Mouse (Mus musculus) midbrain, postnatal 0 days (tissue): ENCODE measurements at regions not wholly inside any gene's neighbourhood (a gene's known extent, or its start where the extent isn't known, plus 50 kb on each side); places are given as distances from the start of the nearest gene placed in this dataset.

Source experiments
- ATAC-seq: fragments of 200-750 bp; cut with Nextera tagmentation; 2 replicates; pipeline ENCODE4 v1.8.0; 2017; ENCODE audit warnings: moderate number of reproducible peaks, mild to moderate bottlenecking, moderate TSS enrichment, moderate library complexity; ENCODE audit not compliant: low FRiP score
- DNase-seq: peaks from one replicate; pipeline ENCODE4 v3.0.0-alpha.2; 2015; ENCODE audit warnings: low spot score
- H3K27ac ChIP-seq: fragments of 300-500 bp; sonication (generic); 2 replicates; pipeline ENCODE4 v1.5.1; 2014; ENCODE audit warnings: low read depth, mild to moderate bottlenecking, low read length, mixed read lengths
- H3K27me3 ChIP-seq: fragments of 300-500 bp; sonication (generic); 2 replicates; pipeline ENCODE4 v1.6.1; 2014; ENCODE audit warnings: low read length, control low read depth, mixed read lengths; ENCODE audit not compliant: insufficient read depth
- H3K36me3 ChIP-seq: fragments of 300-500 bp; sonication (generic); 2 replicates; pipeline ENCODE4 v1.6.1; 2014; ENCODE audit warnings: low read length, control low read depth, mixed read lengths; ENCODE audit not compliant: insufficient read depth
- H3K4me1 ChIP-seq: fragments of 300-500 bp; sonication (generic); 2 replicates; pipeline ENCODE4 v1.6.1; 2014; ENCODE audit warnings: mild to moderate bottlenecking, control low read depth, antibody characterized with exemption, low read length, mixed read lengths; ENCODE audit not compliant: insufficient read depth
- H3K4me2 ChIP-seq: fragments of 300-500 bp; sonication (generic); 2 replicates; pipeline ENCODE4 v1.6.1; 2014; ENCODE audit warnings: low read depth, mild to moderate bottlenecking, low read length, mixed read lengths; ENCODE audit not compliant: poor library complexity, severe bottlenecking
- H3K4me3 ChIP-seq: fragments of 300-500 bp; sonication (generic); 2 replicates; pipeline ENCODE4 v1.5.1; 2014; ENCODE audit warnings: low read depth, mild to moderate bottlenecking, low read length, moderate library complexity
- H3K9ac ChIP-seq: fragments of 300-500 bp; sonication (generic); replicated peaks from 2 replicates; pipeline ENCODE4 v1.6.1; 2014; ENCODE audit warnings: mild to moderate bottlenecking, low read length, moderate library complexity, mixed read lengths; ENCODE audit not compliant: poor library complexity, severe bottlenecking
- H3K9me3 ChIP-seq: fragments of 300-500 bp; sonication (generic); 2 replicates; pipeline ENCODE4 v1.6.1; 2016; ENCODE audit warnings: low read length, control low read depth
- CTCF ChIP-seq: IDR thresholded peaks from 2 replicates; pipeline ENCODE4 v1.5.1; 2016; ENCODE audit warnings: antibody characterized with exemption, mild to moderate bottlenecking
- WGBS: fragments of 180-500 bp; shearing (Covaris S2); extraction: QIAGEN DNeasy Blood & Tissue Kit; methylation state at CpG from one replicate; pipeline ENCODE4 v1.1.7; 2014; 5-methylcytosine and 5-hydroxymethylcytosine counted together

DNA sequence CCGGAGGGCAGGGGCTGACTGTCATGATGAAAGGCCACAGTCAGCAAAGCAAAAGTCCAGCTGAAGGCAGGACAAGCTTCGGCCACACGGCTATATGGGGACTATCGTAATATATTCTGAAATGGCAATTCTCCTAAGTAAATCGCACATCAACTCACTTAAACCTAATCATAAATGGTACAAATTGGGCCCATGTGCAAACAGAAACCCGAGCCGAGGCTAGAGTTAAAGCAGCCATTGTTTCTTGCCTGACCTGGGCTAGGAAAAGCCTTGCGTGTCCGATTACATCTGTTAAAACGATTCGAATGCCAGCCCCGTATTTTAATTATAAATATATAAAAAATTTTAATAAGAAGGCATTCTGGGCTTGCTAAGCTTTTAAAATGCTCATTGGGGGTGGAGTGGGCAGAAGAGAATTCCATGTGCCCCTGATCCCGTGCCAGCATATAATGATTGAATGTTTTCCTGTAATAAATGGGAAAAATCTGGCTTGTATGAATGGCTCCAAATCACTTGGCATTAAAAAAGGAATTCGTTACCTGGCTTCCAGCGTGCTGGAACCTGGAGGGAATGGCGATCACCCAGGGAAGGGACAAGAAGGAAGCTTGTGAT, 552.7 kb upstream of the Mgmt start:
- H3K27me3 ChIP-seq: no peaks in the 10 kb centered on the region
- no peaks in the 10 kb centered on the region for H3K9me3 ChIP-seq
- no peak for ATAC-seq
- H3K9ac ChIP-seq: no peak overlapping the region
- no peak overlapping the region for H3K4me3 ChIP-seq
- H3K36me3 ChIP-seq: no peaks in the 10 kb centered on the region
- TF ChIP-seq CTCF: no peak
- H3K4me1 ChIP-seq: peaks cover 10% of the 10 kb centered on the region
- WGBS: 64% methylated on average over 16 of the region's 16 CpGs
- no peak for DNase-seq
- no peak overlapping the region for H3K4me2 ChIP-seq
- H3K27ac ChIP-seq: no peak overlapping the region

GRCm38 (mm10) chr7:136342211-136342799, 552.1 kb upstream of the Mgmt start:
- 0 out of 2 replicates have a peak overlapping the region, but pooled peaks have one; percentile 34 for H3K27ac ChIP-seq
- ATAC-seq: no peak

GRCm38 (mm10) chr7:136342822-136343221, 551.6 kb upstream of the Mgmt start:
- Histone ChIP-seq H3K4me3 (no peak overlapping the region), H3K4me2 (no peak overlapping the region), H3K27ac (peak overlapping the region; percentile 34; the same call in 1 of the 2 replicates), H3K27me3 (no peaks in the 10 kb centered on the region), H3K36me3 (no peaks in the 10 kb centered on the region), H3K4me1 (peaks cover 10% of the 10 kb centered on the region), H3K9ac (no peak overlapping the region), H3K9me3 (no peaks in the 10 kb centered on the region)
- no peak for TF ChIP-seq CTCF
- ATAC-seq: no peak
- DNase-seq: peak; percentile 61
- WGBS: 17% methylated on average over 8 of the region's 8 CpGs

More at GRCm38 (mm10) chr7:136342211-136342799, 552.1 kb upstream of the Mgmt start:
- Histone ChIP-seq H3K4me3 (no peak overlapping the region), H3K4me2 (no peak overlapping the region), H3K9me3 (no peaks in the 10 kb centered on the region), H3K4me1 (peaks cover 10% of the 10 kb centered on the region), H3K9ac (no peak overlapping the region), H3K36me3 (no peaks in the 10 kb centered on the region), H3K27me3 (no peaks in the 10 kb centered on the region)
- WGBS: 35% methylated on average over 10 of the region's 10 CpGs
- TF ChIP-seq CTCF: no peak
- peak; percentile 28 for DNase-seq

- Histone ChIP-seq H3K4me2 (no peak overlapping the region), H3K4me3 (no peak overlapping the region), H3K4me1 (peaks cover 10% of the 10 kb centered on the region), H3K36me3 (no peaks in the 10 kb centered on the region), H3K9me3 (no peaks in the 10 kb centered on the region), H3K27me3 (no peaks in the 10 kb centered on the region), H3K9ac (no peak overlapping the region), H3K27ac (no peak overlapping the region)
- WGBS: 75% methylated on average over 4 of the region's 4 CpGs
- DNase-seq: no peak
- no peak for TF ChIP-seq CTCF
- no peak for ATAC-seq
Measured at GRCm38 (mm10) chr7:136343494-136343893, 550.9 kb upstream of the Mgmt start.

- TF ChIP-seq CTCF: no peak
- Histone ChIP-seq H3K4me1 (peaks cover 10% of the 10 kb centered on the region), H3K9ac (no peak overlapping the region), H3K27ac (no peak overlapping the region), H3K9me3 (no peaks in the 10 kb centered on the region), H3K27me3 (no peaks in the 10 kb centered on the region), H3K4me2 (no peak overlapping the region), H3K4me3 (no peak overlapping the region), H3K36me3 (no peaks in the 10 kb centered on the region)
- 93% methylated on average over 3 of the region's 3 CpGs for WGBS
- no peak for DNase-seq
- no peak for ATAC-seq
Measured at GRCm38 (mm10) chr7:136345051-136345450, 549.4 kb upstream of the Mgmt start.

DNA sequence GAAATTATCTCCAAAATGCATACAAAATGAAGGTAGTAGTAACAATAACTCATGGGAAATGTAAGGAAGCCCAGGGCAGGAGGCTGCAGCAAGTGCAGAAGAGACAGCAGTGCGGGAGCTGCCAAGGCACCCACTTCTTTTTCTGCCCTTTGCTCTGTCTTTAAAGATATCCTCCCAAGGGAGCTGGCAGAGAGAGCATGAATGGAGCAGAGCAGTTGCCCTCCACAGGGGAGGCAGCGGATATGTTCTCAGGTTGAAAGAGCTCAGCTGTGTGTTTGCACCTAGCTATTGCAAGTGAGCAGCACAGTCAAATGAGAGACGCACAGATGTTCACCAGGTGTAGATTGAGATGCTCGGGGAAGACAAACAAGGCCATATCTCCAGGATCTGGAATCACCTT, 547.9 kb upstream of the Mgmt start:
- H3K27me3 ChIP-seq: no peaks in the 10 kb centered on the region
- 91% methylated on average over 4 of the region's 4 CpGs for WGBS
- H3K27ac ChIP-seq: no peak overlapping the region
- H3K36me3 ChIP-seq: no peaks in the 10 kb centered on the region
- DNase-seq (no peak), ATAC-seq (no peak)
- no peak overlapping the region for H3K9ac ChIP-seq
- no peak overlapping the region for H3K4me3 ChIP-seq
- peaks cover 10% of the 10 kb centered on the region for H3K4me1 ChIP-seq
- TF ChIP-seq CTCF: no peak
- no peaks in the 10 kb centered on the region for H3K9me3 ChIP-seq
- H3K4me2 ChIP-seq: no peak overlapping the region
